Mouse (Mus musculus): ENCODE results near the gene Tmem147.

DNA sequence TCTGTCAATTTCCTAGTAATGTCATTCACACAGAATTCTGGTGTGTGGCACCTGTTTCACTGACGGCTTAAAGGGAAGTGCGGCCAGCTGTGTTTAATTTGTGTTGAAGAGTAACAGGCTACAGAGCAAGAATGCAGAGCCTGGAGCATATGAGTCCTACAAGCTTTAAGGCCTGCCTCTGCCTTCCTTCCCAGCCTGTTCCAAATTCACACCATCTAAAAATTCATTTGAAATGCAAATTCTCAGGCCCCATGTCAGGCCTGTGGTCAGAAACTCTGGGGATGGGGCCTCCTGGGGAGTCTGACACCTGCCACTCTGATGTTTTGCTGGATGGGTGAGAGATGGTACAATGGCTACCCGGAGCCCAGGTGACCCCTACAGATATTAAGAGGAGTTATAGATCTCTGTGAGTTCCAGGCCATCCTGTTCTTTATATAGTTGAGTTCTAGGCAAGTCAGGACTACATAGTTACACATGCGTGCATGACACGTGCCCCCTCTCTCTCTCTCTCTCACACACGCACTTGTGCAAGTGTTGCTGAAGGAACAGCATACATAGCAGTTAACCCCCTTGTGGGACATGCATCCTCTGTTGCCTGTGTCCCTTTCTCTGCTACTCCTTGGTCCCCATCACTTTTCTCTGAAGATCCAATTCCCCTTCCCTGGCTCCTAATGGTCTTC, 5.9 kb downstream of the Tmem147 start:
- no peak for TF ChIP-seq USF1 (IDR thresholded peaks at IDR 0.05; ENCODE audit: low read depth)
- no peak for TF ChIP-seq CTCF (IDR thresholded peaks at IDR 0.05; ENCODE audit: control insufficient read depth, insufficient read depth, insufficient read length)
- TF ChIP-seq MAX (IDR thresholded peaks at IDR 0.05), result no peak
- TF ChIP-seq CEBPB (IDR thresholded peaks at IDR 0.05; ENCODE audit: low read depth), result no peak
- TF ChIP-seq MYOD1 (IDR thresholded peaks at IDR 0.05; ENCODE audit: control insufficient read depth, insufficient read length, low read depth), result no peak
